Mouse (Mus musculus) kidney, adult 2 months (tissue): Measurements from ENCODE around the gene Cgref1.

Source experiments
- CTCF ChIP-seq: fragments of 200-500 bp; conservative IDR thresholded peaks from 2 replicates; pipeline ENCODE4 v1.5.1; 2011; ENCODE audit warnings: low read depth, mild to moderate bottlenecking, control low read depth, low read length, moderate library complexity, mixed read lengths; ENCODE audit not compliant: insufficient read depth, insufficient read length
- POLR2A ChIP-seq: fragments of 200-500 bp; IDR thresholded peaks from one replicate; pipeline ENCODE4 v1.6.1; 2011; ENCODE audit warnings: low read depth, low read length, control low read depth

DNA sequence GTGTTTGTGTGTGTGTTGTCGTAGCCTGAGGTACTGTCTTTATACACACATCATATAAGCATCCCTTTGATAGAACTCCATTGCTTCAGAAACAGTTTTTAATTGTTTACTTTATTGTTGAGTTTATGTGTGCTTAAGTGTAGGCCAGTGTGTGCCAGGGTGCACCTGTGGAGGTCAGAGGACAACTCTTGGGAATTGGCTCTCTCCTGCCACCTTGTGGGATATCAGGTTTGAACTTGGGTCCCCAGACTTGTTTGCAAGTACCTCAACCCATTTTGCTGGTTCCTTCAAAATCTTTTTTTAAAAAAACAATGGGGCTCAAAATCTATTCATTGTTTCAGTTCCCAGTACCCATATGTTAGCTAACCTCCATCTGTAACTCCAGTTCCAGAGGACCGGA is 2.4 kb downstream of the Cgref1 start:
- TF ChIP-seq POLR2A (no peak), CTCF (peak; percentile 69)
